In the genomic region with DNA sequence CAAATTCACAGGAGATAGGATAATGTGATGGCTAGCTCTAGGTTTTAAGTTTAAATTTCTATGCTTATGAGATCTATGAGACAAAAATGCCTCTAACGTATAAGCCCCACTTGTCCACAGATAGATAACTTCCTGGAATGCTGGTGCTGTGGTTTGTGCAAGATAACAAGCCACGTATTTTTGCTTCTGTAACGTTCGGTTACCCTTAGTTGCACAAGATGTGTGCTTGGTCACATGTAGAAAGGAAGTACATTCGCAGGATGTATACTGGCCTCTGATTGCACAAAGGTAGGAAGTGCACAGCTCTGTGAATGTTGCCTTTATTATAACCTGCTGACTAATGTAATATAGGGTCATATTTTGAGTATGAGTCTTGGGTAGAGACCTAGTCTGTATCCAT, we compare ENCODE assay signal across 15 mouse cellular contexts.
DNase-seq lines count a peak whose midpoint lies in the region; ATAC-seq lines count a peak whose summit lies in the region.
"Had no signal": no experiment of that assay in that cellular context is flagged by ENCODE, and none has a peak within 500 bp of the region (broad histone marks: within the 10 kb centered on the region; RNA-seq: fewer than 3 reads in every experiment).

No protein-coding gene starts in this region.

- peak; percentile 93 for DNase-seq in 416B (ENCODE audit: low read depth)
- DNase-seq in CD4-positive, CD25-positive, alpha-beta regulatory T cell, adult 2 months (ENCODE audit: low read depth, low spot score), result peak; percentile 29
- DNase-seq in induced T-regulatory cell, adult 2 months (ENCODE audit: low read depth), result peak; percentile 10
- no peak for DNase-seq in frontal cortex, postnatal 14 days (ENCODE audit: low spot score in 2 of 2)
- DNase-seq: cerebellum, adult 11 months; kidney, postnatal 10 days; layer of hippocampus, adult 9-11 months; lung, postnatal 14 days had no signal

- H3K4me3 ChIP-seq in forebrain, embryonic 16.5 days (replicated peaks; ENCODE audit: low read length), result no peak overlapping the region
- H3K4me3 ChIP-seq: hindbrain, embryonic 15.5 days; limb, embryonic 12.5 days; midbrain, embryonic 15.5 days; stomach, embryonic 15.5 days had no signal

- peak; percentile 84 for ATAC-seq in megakaryocyte-erythroid progenitor cell, adult 5-6 weeks (replicated peaks; ENCODE audit: low FRiP score, low TSS enrichment, poor library complexity, severe bottlenecking)
- ATAC-seq in forebrain, embryonic 16.5 days, result no peak
- ATAC-seq in erythroblast, adult 5-6 weeks (replicated peaks; ENCODE audit: low FRiP score, poor library complexity, severe bottlenecking), result no peak
- ATAC-seq: midbrain, embryonic 15.5 days had no signal

- no peak overlapping the region for H3K4me2 ChIP-seq in forebrain, embryonic 16.5 days (ENCODE audit: low read length)
- H3K4me2 ChIP-seq: hindbrain, embryonic 15.5 days; limb, embryonic 12.5 days; midbrain, embryonic 15.5 days; stomach, embryonic 15.5 days had no signal

- H3K27ac ChIP-seq in forebrain, embryonic 16.5 days (ENCODE audit: low read length), result no peak overlapping the region
- H3K27ac ChIP-seq: hindbrain, embryonic 15.5 days; limb, embryonic 12.5 days; midbrain, embryonic 15.5 days; stomach, embryonic 15.5 days had no signal

- no peaks in the 10 kb centered on the region for H3K27me3 ChIP-seq in forebrain, embryonic 16.5 days (replicated peaks; ENCODE audit: control insufficient read depth, insufficient read depth, low read length)
- H3K27me3 ChIP-seq: hindbrain, embryonic 15.5 days; limb, embryonic 12.5 days; midbrain, embryonic 15.5 days; stomach, embryonic 15.5 days had no signal

- no peaks in the 10 kb centered on the region for H3K4me1 ChIP-seq in forebrain, embryonic 16.5 days (replicated peaks; ENCODE audit: control insufficient read depth, insufficient read depth, low read length)
- H3K4me1 ChIP-seq: hindbrain, embryonic 15.5 days; limb, embryonic 12.5 days; stomach, embryonic 15.5 days had no signal

- H3K9me3 ChIP-seq in forebrain, embryonic 16.5 days (ENCODE audit: control insufficient read depth, low read length), result no peaks in the 10 kb centered on the region
- H3K9me3 ChIP-seq: hindbrain, embryonic 15.5 days; limb, embryonic 12.5 days; midbrain, embryonic 15.5 days; stomach, embryonic 15.5 days had no signal

- WGBS in forebrain, embryonic 16.5 days, result 93% methylated on average over 5 of the region's 5 CpGs

- no peak overlapping the region for H3K9ac ChIP-seq in forebrain, embryonic 16.5 days (replicated peaks; ENCODE audit: low read depth, low read length)
- H3K9ac ChIP-seq: hindbrain, embryonic 15.5 days; limb, embryonic 12.5 days; midbrain, embryonic 15.5 days; stomach, embryonic 15.5 days had no signal

- H3K36me3 ChIP-seq in forebrain, embryonic 16.5 days (ENCODE audit: control insufficient read depth, insufficient read depth), result no peaks in the 10 kb centered on the region
- H3K36me3 ChIP-seq: hindbrain, embryonic 15.5 days; limb, embryonic 12.5 days; midbrain, embryonic 15.5 days; stomach, embryonic 15.5 days had no signal

Comparison
In these comparisons a context has a peak if more than half of its experiments do, and no peak if none do; other contexts are left out.
1. DNase-seq: peak in 416B (single experiment), CD4-positive, CD25-positive, alpha-beta regulatory T cell, adult 2 months (single experiment) and induced T-regulatory cell, adult 2 months (single experiment); none in frontal cortex, postnatal 14 days (0 of 2).